Mouse (Mus musculus) liver, adult 2 months (tissue): ENCODE measurements at regions not wholly inside any gene's neighbourhood (a gene's known extent, or its start where the extent isn't known, plus 50 kb on each side); places are given as distances from the start of the nearest gene placed in this dataset.

ENCODE experiments used
- CTCF ChIP-seq: fragments of 200-500 bp; IDR thresholded peaks from 2 replicates; pipeline ENCODE4 v1.5.1; 2011; ENCODE audit warnings: low read depth, low read length, control low read depth
- POLR2A ChIP-seq: fragments of 200-500 bp; IDR thresholded peaks from 2 replicates; pipeline ENCODE4 v1.6.1; 2011; ENCODE audit warnings: low read length, control low read depth; ENCODE audit not compliant: insufficient read depth; ENCODE audit errors: extremely low read depth

- no peak for TF ChIP-seq CTCF
- no peak for TF ChIP-seq POLR2A
Measured at GRCm38 (mm10) chr4:105286299-105286698, 129.2 kb downstream of the Plpp3 start.
